Comparison of ENCODE assay signal across 23 mouse cellular contexts in the genomic region with DNA sequence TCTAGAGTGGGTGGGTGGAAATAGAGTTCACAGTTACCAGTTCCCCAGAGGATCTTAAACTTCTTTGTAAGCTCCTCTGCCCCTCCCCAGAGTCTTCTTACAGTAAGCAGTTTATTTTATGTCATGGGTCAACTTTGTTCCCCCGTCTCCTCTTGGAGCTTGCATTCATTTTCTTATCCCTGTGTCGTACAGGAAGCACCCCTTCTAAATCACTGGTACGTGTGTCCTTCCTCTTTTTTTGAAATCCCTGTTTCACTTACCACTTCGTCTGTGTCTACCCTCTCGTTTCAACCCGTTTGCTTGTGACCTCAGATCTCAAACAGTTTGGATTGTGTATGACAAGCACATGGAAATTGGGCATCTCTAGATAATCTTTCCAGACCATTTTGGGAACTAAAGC.
A peak's percentile ranks its signal among the peaks of the same experiment; 100 is the strongest.
DNase-seq lines count a peak whose midpoint lies in the region; ATAC-seq lines count a peak whose summit lies in the region.
"Had no signal": no experiment of that assay in that cellular context is flagged by ENCODE, and none has a peak within 500 bp of the region (broad histone marks: within the 10 kb centered on the region; RNA-seq: fewer than 3 reads in every experiment).

No protein-coding gene starts in this region.

- no peak overlapping the region for H3K4me3 ChIP-seq in heart, embryonic 16.5 days (ENCODE audit: low read length)
- H3K4me3 ChIP-seq: forebrain, embryonic 10.5 days; hindbrain, embryonic 12.5 days; kidney, embryonic 15.5 days; left cerebral cortex, adult 2 months; limb, embryonic 10.5 days; midbrain, embryonic 13.5 days had no signal

- DNase-seq in heart, postnatal 4 days, result no peak
- peak; percentile 49 to 54 for DNase-seq in B cell, adult 2 months
- DNase-seq in MEL-GATA-1-ER (ENCODE audit: extremely low read depth, low read depth), result peak; percentile 6
- no peak for DNase-seq in urinary bladder, postnatal 36 days (ENCODE audit: low spot score in 2 of 2)
- DNase-seq in left cerebral cortex, postnatal 4 days, result no peak
- DNase-seq in right cerebral cortex, postnatal 4 days, result no peak
- DNase-seq: adrenal gland, adult 2 months; cerebellum, adult 11-12 months; cerebellum, postnatal 10 days; forebrain, postnatal 0 days; gastrocnemius, postnatal 14 days; kidney, postnatal 4 days; liver had no signal

- peaks cover 6% of the 10 kb centered on the region for H3K36me3 ChIP-seq in heart, embryonic 16.5 days (ENCODE audit: control insufficient read depth, insufficient read depth)
- H3K36me3 ChIP-seq: forebrain, embryonic 10.5 days; hindbrain, embryonic 12.5 days; kidney, embryonic 15.5 days; limb, embryonic 10.5 days; midbrain, embryonic 13.5 days had no signal

- peaks cover 11% of the 10 kb centered on the region for H3K4me1 ChIP-seq in heart, embryonic 16.5 days (ENCODE audit: control insufficient read depth, insufficient read depth, low read length)
- H3K4me1 ChIP-seq: forebrain, embryonic 10.5 days; hindbrain, embryonic 12.5 days; midbrain, embryonic 13.5 days had no signal

- WGBS in heart, embryonic 16.5 days, result 58% methylated on average over 6 of the region's 6 CpGs

- no peak overlapping the region for H3K9ac ChIP-seq in heart, embryonic 16.5 days (ENCODE audit: low read length)
- H3K9ac ChIP-seq: forebrain, postnatal 0 days; hindbrain, embryonic 12.5 days; kidney, embryonic 15.5 days; midbrain, embryonic 13.5 days had no signal

- no peak for ATAC-seq in heart, embryonic 16.5 days (replicated peaks; ENCODE audit: extremely low read depth, insufficient read depth, low FRiP score)
- peak; percentile 54 for ATAC-seq in megakaryocyte, adult 5-6 weeks (ENCODE audit: poor library complexity, severe bottlenecking)
- ATAC-seq: forebrain, postnatal 0 days; intestine, postnatal 0 days; midbrain, embryonic 13.5 days had no signal

- peak overlapping the region; percentile 21; the same call in 1 of the 2 replicates for H3K27ac ChIP-seq in heart, embryonic 16.5 days (ENCODE audit: low read length)
- H3K27ac ChIP-seq: forebrain, embryonic 10.5 days; hindbrain, embryonic 12.5 days; kidney, embryonic 15.5 days; left cerebral cortex, adult 2 months; limb, embryonic 10.5 days; midbrain, embryonic 13.5 days had no signal

- no peaks in the 10 kb centered on the region for H3K9me3 ChIP-seq in heart, embryonic 16.5 days (replicated peaks; ENCODE audit: control insufficient read depth, low read length)
- H3K9me3 ChIP-seq: forebrain, embryonic 10.5 days; hindbrain, embryonic 12.5 days; kidney, embryonic 15.5 days; limb, embryonic 10.5 days; midbrain, embryonic 13.5 days had no signal

- H3K4me2 ChIP-seq in heart, embryonic 16.5 days (ENCODE audit: low read depth, low read length), result no peak overlapping the region
- H3K4me2 ChIP-seq: heart, embryonic 11.5 days; hindbrain, embryonic 12.5 days; kidney, embryonic 15.5 days; midbrain, embryonic 13.5 days had no signal

- H3K27me3 ChIP-seq in heart, embryonic 16.5 days (ENCODE audit: control insufficient read depth, insufficient read depth, low read length), result no peaks in the 10 kb centered on the region
- H3K27me3 ChIP-seq: hindbrain, embryonic 12.5 days; kidney, embryonic 15.5 days; midbrain, embryonic 13.5 days had no signal

- intact Hi-C loops in left cerebral cortex, postnatal 4 days (cut with DNase I), result loop anchor here (10.0 kb wide), 1 partner anchor 175 kb away; a partner anchor contains a TSS

Comparison
In these comparisons a context has a peak if more than half of its experiments do, and no peak if none do; other contexts are left out.
1. DNase-seq: peak in B cell, adult 2 months (2 of 2) and MEL-GATA-1-ER (single experiment); none in heart, postnatal 4 days (single experiment), urinary bladder, postnatal 36 days (0 of 2), left cerebral cortex, postnatal 4 days (single experiment) and right cerebral cortex, postnatal 4 days (single experiment).